Mouse (Mus musculus): Measurements from ENCODE around the gene Fam170b.

The Fam170b gene

GRCm38 (mm10) chr14:32833847-32834246, at the start of gene Fam170b:
TSS of gene Fam170b (plus strand) at chr14:32833962.
- DNase-seq (ENCODE audit: low spot score) = no peak

GRCm38 (mm10) chr14:32784130-32784747, 49.5 kb upstream of the Fam170b start:
- DNase-seq (ENCODE audit: low spot score) = no peak

DNA sequence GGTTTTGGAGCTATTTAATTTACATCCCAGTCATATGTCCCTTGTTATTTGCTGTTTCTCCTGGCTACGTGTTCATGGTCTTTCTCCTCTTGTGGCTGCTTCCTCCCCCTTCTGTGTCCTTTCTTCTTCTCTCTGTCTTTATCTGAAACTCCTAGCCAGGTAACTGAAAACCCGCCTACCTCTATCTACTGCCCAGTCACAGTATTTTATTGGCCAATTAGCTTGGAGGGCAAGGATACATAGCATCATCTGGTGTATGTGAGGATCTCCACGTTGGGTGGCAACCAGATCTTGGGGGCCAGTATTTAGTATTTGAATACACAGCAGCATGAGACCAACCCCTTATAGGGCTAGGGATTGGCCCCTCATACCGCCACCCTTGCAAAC, 49.0 kb upstream of the Fam170b start:
- DNase-seq (ENCODE audit: low spot score) = no peak

GRCm38 (mm10) chr14:32785556-32786130, 48.1 kb upstream of the Fam170b start, which contains the start of gene Tmem273:
TSS of gene Tmem273 (plus strand) at chr14:32785963.
- DNase-seq (ENCODE audit: low spot score) = peak; percentile 1

DNA sequence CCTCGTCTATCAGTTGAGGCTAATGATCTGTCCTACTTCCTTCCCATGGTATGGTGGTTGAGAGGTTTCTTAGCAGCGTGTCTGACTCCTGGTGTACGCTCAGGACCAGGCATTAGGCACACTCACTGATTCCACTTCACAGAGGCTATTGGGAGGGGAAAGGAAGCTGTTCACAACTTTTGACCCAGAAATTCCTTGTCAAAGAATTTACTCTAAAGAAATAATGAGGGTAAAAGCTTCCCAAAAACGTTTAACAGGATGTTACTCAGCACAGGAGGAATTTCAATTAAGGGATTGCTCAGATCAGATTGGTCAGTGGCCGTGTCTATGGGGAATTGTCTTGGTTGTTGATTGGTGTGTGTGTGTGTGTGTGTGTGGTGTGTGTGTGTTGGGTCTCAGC, 46.1 kb upstream of the Fam170b start:
- DNase-seq (ENCODE audit: low spot score) = no peak

- no peak for DNase-seq (ENCODE audit: low spot score)
Measured at GRCm38 (mm10) chr14:32796375-32796774, 37.4 kb upstream of the Fam170b start.

- no peak for DNase-seq (ENCODE audit: low spot score)
Measured at GRCm38 (mm10) chr14:32797803-32798202, 36.0 kb upstream of the Fam170b start.

DNA sequence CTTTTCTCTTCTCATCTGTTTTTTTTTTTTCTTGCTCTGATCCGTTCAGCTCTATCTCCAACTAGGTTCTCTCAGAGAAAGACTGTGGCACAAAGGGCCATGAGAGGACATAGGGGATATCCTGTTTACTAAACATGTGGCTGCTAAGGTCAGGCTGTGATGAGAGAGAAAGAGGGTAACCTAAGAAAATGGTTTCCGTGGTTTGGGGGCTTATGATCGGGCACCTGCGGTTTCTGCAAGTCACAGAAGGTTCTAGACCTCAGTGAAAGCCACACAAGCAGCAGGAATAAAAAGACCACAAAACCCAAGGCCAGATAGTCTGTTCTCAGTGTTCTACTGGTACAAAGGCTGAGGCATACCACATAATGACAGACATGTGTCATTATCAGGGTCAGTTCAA, 35.4 kb upstream of the Fam170b start:
- no peak for DNase-seq (ENCODE audit: low spot score)

GRCm38 (mm10) chr14:32800048-32800447, 33.7 kb upstream of the Fam170b start:
- no peak for DNase-seq (ENCODE audit: low spot score)

DNA sequence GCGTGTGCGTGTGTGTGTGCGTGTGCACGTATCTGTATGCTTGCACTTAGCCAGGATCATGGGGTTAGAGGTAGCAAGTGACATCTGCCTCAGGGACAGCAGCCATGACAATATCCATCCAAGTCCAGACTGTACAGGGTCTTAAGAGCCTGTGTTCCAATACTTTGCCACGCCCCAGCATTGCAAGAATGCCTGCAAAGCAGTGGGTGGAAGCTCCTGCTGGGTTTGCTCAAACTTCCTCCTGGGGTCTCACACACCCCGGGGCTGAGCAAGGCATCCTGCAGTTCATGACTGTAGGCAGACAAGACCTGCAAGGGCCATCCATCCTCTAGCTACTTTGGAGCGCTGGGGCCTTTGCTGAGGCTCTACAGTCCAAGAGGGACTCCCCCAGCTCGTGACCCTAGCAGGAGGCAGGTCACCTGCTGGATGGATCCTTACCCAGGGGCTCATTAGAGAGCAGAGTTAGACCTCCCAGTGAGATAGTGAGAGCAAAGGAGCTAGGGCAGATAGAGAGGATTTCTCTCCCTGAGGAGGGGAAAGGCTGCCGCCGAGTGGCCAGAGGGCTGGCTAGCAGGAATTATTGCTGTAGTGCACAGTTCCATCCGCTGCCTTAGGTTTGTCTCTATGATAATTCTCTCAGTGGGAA, 32.6 kb upstream of the Fam170b start:
- no peak for DNase-seq (ENCODE audit: low spot score)

- no peak for DNase-seq (ENCODE audit: low spot score)
Measured at GRCm38 (mm10) chr14:32801662-32802024, 32.1 kb upstream of the Fam170b start.

DNA sequence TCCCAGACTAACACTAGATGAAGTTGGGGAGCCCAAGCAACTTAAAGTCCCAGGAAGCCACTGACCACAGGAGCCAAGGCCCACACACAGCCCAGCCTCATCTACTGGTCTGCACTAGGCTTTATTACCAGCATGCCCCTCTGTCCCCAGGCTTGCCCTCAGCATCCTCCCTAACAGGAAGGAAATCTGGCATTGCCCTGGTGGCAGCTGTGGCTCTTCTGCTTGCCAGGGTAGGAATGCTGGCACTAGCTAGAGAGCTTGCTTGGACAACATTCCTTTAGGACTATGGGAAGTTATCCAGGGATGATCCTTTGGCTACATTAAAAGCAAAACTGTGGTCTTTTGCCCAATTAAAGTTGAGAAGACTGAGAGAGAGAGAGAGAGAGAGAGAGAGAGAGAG, 23.7 kb upstream of the Fam170b start:
- DNase-seq (ENCODE audit: low spot score) = no peak

DNA sequence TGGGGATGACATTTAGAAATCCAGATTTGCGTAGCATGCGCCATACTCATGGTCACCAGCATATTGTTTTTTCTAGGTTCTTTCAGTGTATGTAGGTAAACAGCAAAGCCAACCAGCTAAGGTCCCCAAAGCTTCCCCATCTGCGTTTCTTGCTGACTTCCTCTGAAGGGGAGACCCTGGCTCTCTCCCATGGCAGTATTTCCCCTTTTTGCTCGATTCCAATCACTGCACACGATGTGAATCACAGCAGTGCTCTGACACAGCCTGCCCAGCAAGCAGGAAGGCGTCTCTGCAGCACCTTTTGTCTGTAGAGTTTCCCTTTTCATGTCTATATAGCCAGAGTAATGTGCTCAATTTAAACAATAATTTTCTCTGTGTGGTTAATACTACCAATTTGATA, 21.3 kb upstream of the Fam170b start:
- no peak for DNase-seq (ENCODE audit: low spot score)

DNA sequence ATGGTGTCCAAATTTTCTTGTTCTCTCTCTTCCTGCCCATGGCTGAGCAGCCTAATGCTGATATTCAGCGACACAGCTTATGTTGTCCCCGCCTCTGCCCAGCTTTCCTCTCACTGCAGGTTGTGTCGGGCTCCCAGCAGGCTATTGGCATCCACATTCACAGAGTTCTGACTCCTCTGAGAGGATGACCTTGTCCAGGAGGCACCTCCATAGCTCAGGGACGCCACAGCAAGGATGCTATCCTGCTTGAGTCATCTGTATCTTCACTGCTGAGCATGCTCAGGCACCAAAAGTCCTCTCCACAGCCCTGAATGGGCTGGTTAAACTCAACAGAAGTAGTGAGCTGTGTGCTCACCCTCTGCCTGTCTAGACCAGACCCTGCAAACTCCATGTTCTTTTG, 18.8 kb upstream of the Fam170b start:
- no peak for DNase-seq (ENCODE audit: low spot score)

DNA sequence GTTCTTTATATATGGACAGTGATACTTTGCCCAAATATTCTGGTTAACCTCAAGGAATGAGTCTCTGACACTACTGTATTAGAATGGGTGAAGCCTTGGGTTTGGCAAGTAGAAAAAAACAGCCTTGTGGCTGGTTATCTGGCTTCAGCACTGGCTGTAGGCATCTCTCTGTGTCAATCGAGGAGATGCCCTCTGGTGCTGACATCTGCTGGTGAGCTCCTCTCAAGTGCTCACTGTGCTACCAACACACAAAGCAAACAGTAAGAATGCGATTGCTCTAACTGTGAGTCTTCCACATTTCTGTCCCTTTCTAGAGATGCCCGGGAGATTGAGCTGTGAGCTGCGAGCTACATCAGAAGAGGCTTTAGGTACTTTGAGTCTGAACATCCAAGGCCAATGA, 17.2 kb upstream of the Fam170b start:
- DNase-seq (ENCODE audit: low spot score) = no peak

GRCm38 (mm10) chr14:32817258-32817657, 16.5 kb upstream of the Fam170b start:
- no peak for DNase-seq (ENCODE audit: low spot score)

- no peak for DNase-seq (ENCODE audit: low spot score)
Measured at GRCm38 (mm10) chr14:32819297-32819696, 14.5 kb upstream of the Fam170b start.

- no peak for DNase-seq (ENCODE audit: low spot score)
Measured at GRCm38 (mm10) chr14:32822812-32823211, 10.9 kb upstream of the Fam170b start.

GRCm38 (mm10) chr14:32823861-32824260, 9.9 kb upstream of the Fam170b start:
- DNase-seq (ENCODE audit: low spot score) = no peak

- no peak for DNase-seq (ENCODE audit: low spot score)
Measured at GRCm38 (mm10) chr14:32824267-32825150, 9.3 kb upstream of the Fam170b start.

- no peak for DNase-seq (ENCODE audit: low spot score)
Measured at GRCm38 (mm10) chr14:32825426-32826032, 8.2 kb upstream of the Fam170b start.

DNA sequence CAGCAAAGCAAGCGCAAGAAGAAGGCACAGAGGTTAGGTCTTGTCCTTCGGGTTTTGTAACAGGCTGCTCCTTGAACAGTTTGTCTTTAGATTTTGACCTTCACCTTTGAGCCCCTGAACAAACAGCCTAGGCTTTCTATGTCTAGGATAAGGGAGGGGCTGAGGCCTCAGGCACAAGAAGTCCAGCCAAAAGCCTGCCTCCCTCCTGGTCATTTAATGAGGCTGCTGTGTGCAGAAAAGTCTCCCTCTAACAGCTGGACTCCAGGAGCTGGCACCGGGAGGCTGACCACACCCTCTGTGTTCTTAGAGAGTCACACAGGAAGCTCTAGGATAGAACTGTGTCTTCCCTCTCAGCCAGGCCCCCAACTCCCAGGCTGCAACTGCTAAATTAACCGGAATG, 6.6 kb upstream of the Fam170b start:
- no peak for DNase-seq (ENCODE audit: low spot score)
